Mouse (Mus musculus) forebrain, embryonic 15.5 days (tissue): ENCODE results near the gene Sik3. TPM values are rescaled to one million over a fixed set of nuclear protein-coding genes. Genes with fewer than 3 reads are reported as not detected.
A peak's percentile ranks its signal among the peaks of the same experiment; 100 is the strongest.

Source experiments
- ATAC-seq: fragments of 200-750 bp; cut with Nextera tagmentation; replicated peaks from 2 replicates; pipeline ENCODE4 v1.8.0; 2017; ENCODE audit warnings: mild to moderate bottlenecking, moderate TSS enrichment, moderate library complexity
- H3K27ac ChIP-seq: fragments of 300-500 bp; sonication (generic); replicated peaks from 2 replicates; pipeline ENCODE4 v1.5.1; 2015; ENCODE audit warnings: mild to moderate bottlenecking, inconsistent platforms
- H3K27me3 ChIP-seq: fragments of 300-500 bp; sonication (generic); 2 replicates; pipeline ENCODE4 v1.6.1; 2015; ENCODE audit warnings: inconsistent platforms
- H3K36me3 ChIP-seq: fragments of 300-500 bp; sonication (generic); 2 replicates; pipeline ENCODE4 v1.6.1; 2015; ENCODE audit warnings: mild to moderate bottlenecking, inconsistent platforms
- H3K4me1 ChIP-seq: fragments of 300-500 bp; sonication (generic); 2 replicates; pipeline ENCODE4 v1.6.1; 2015; ENCODE audit warnings: inconsistent platforms
- H3K4me2 ChIP-seq: fragments of 300-500 bp; sonication (generic); replicated peaks from 2 replicates; pipeline ENCODE4 v1.6.1; 2015; ENCODE audit warnings: mild to moderate bottlenecking, inconsistent platforms
- H3K4me3 ChIP-seq: fragments of 300-500 bp; sonication (generic); 2 replicates; pipeline ENCODE4 v1.5.1; 2015; ENCODE audit warnings: mild to moderate bottlenecking, inconsistent platforms
- H3K9ac ChIP-seq: fragments of 300-500 bp; sonication (generic); replicated peaks from 2 replicates; pipeline ENCODE4 v1.6.1; 2015; ENCODE audit warnings: mild to moderate bottlenecking, inconsistent platforms
- H3K9me3 ChIP-seq: fragments of 300-500 bp; sonication (generic); 2 replicates; pipeline ENCODE4 v1.6.1; 2016; ENCODE audit warnings: inconsistent platforms
- WGBS: fragments of 180-500 bp; shearing (Covaris S2); methylation state at CpG from one replicate; pipeline ENCODE4 v1.1.7; 2015; ENCODE audit warnings: mixed read lengths; 5-methylcytosine and 5-hydroxymethylcytosine counted together
- polyA plus RNA-seq: library from polyadenylated mRNA; unstranded; fragments of >200 nt; fragmentation: Nextera tagmentation; extraction: Ambion mirVana; gene quantifications from 2 replicates; pipeline ENCODE4 v1.2.1, GENCODE M21; 2015

Gene Sik3
- polyA plus RNA-seq, result 7.8 and 9.2 TPM in 2 replicates

- Histone ChIP-seq H3K27me3 (no peaks in the 10 kb centered on the region), H3K4me3 (peak within 1 kb of the TSS; percentile 76), H3K36me3 (no peaks in the 10 kb centered on the region), H3K4me1 (peaks cover 44% of the 10 kb centered on the region), H3K9me3 (no peaks in the 10 kb centered on the region), H3K9ac (peak within 1 kb of the TSS; percentile 82), H3K4me2 (peak within 1 kb of the TSS; percentile 73), H3K27ac (peak within 1 kb of the TSS; percentile 80)
- ATAC-seq, result peak; percentile 84
- 4% methylated on average over 41 of the region's 78 CpGs for WGBS
Observed at GRCm38 (mm10) chr9:46012091-46013008, at the start of gene Sik3, which contains the start of gene Pafah1b2. Gene Sik3 (plus strand): TSS chr9:46012820. Gene Pafah1b2 (minus strand): TSS chr9:46012690.

- ATAC-seq, result no peak
Observed at GRCm38 (mm10) chr9:45963577-45963976, 49.0 kb upstream of the Sik3 start.

GRCm38 (mm10) chr9:45976884-45977283 lies 35.7 kb upstream of the Sik3 start:
- H3K4me1 ChIP-seq, result peaks cover 23% of the 10 kb centered on the region
- H3K27me3 ChIP-seq, result no peaks in the 10 kb centered on the region
- peaks cover 39% of the 10 kb centered on the region for H3K36me3 ChIP-seq
- H3K27ac ChIP-seq, result no peak overlapping the region
- no peaks in the 10 kb centered on the region for H3K9me3 ChIP-seq
- 77% methylated on average over 2 of the region's 2 CpGs for WGBS
- H3K4me2 ChIP-seq, result no peak overlapping the region
- H3K9ac ChIP-seq, result no peak overlapping the region
- ATAC-seq, result no peak
- no peak overlapping the region for H3K4me3 ChIP-seq

More at GRCm38 (mm10) chr9:45963577-45963976, 49.0 kb upstream of the Sik3 start:
- Histone ChIP-seq H3K27ac (no peak overlapping the region), H3K4me2 (no peak overlapping the region), H3K9ac (no peak overlapping the region), H3K4me1 (peaks cover 4% of the 10 kb centered on the region; the same call in 1 of the 2 replicates), H3K4me3 (no peak overlapping the region), H3K36me3 (peaks cover 70% of the 10 kb centered on the region), H3K27me3 (no peaks in the 10 kb centered on the region), H3K9me3 (no peaks in the 10 kb centered on the region)
- 96% methylated on average over 6 of the region's 6 CpGs for WGBS

GRCm38 (mm10) chr9:45979778-45980177 lies 32.8 kb upstream of the Sik3 start:
- Histone ChIP-seq H3K9ac (no peak overlapping the region), H3K27me3 (no peaks in the 10 kb centered on the region), H3K27ac (no peak overlapping the region), H3K36me3 (peaks cover 14% of the 10 kb centered on the region), H3K9me3 (no peaks in the 10 kb centered on the region), H3K4me3 (no peak overlapping the region), H3K4me1 (peaks cover 43% of the 10 kb centered on the region), H3K4me2 (no peak overlapping the region)
- ATAC-seq, result no peak
- 93% methylated on average over 2 of the region's 2 CpGs for WGBS

- Histone ChIP-seq H3K4me2 (no peak overlapping the region), H3K4me3 (no peak overlapping the region), H3K27me3 (no peaks in the 10 kb centered on the region), H3K27ac (no peak overlapping the region), H3K9me3 (no peaks in the 10 kb centered on the region), H3K9ac (no peak overlapping the region), H3K4me1 (peaks cover 49% of the 10 kb centered on the region), H3K36me3 (peaks cover 7% of the 10 kb centered on the region)
- ATAC-seq, result no peak
- 83% methylated on average over 1 of the region's 1 CpGs for WGBS
Observed at GRCm38 (mm10) chr9:45980611-45981010, 32.0 kb upstream of the Sik3 start.

- H3K27ac ChIP-seq, result no peak overlapping the region
- no peak overlapping the region for H3K9ac ChIP-seq
- no peak for ATAC-seq
- peaks cover 52% of the 10 kb centered on the region for H3K4me1 ChIP-seq
- no peak overlapping the region for H3K4me2 ChIP-seq
- H3K4me3 ChIP-seq, result no peak overlapping the region
- H3K9me3 ChIP-seq, result no peaks in the 10 kb centered on the region
- no peaks in the 10 kb centered on the region for H3K27me3 ChIP-seq
- peaks cover 3% of the 10 kb centered on the region for H3K36me3 ChIP-seq
Observed at GRCm38 (mm10) chr9:45981331-45981730, 31.3 kb upstream of the Sik3 start.

GRCm38 (mm10) chr9:45983676-45984408 lies 28.8 kb upstream of the Sik3 start:
- WGBS, result under 1% methylated on average over 23 of the region's 23 CpGs
- ATAC-seq, result no peak

GRCm38 (mm10) chr9:45984409-45985228 lies 28.0 kb upstream of the Sik3 start:
- H3K9me3 ChIP-seq, result no peaks in the 10 kb centered on the region
- peak overlapping the region; percentile 89 for H3K9ac ChIP-seq
- peaks cover 47% of the 10 kb centered on the region for H3K4me1 ChIP-seq
- H3K36me3 ChIP-seq, result no peaks in the 10 kb centered on the region
- peak; percentile 96 for ATAC-seq
- under 1% methylated on average over 56 of the region's 76 CpGs for WGBS
- H3K4me2 ChIP-seq, result peak overlapping the region; percentile 59
- H3K27ac ChIP-seq, result peak overlapping the region; percentile 95
- H3K4me3 ChIP-seq, result peak overlapping the region; percentile 87
- H3K27me3 ChIP-seq, result no peaks in the 10 kb centered on the region

More at GRCm38 (mm10) chr9:45983676-45984408, 28.8 kb upstream of the Sik3 start:
- peak overlapping the region; percentile 95 for H3K27ac ChIP-seq
- H3K4me1 ChIP-seq, result peaks cover 52% of the 10 kb centered on the region
- peak overlapping the region; percentile 89 for H3K9ac ChIP-seq
- H3K27me3 ChIP-seq, result no peaks in the 10 kb centered on the region
- no peaks in the 10 kb centered on the region for H3K9me3 ChIP-seq
- no peaks in the 10 kb centered on the region for H3K36me3 ChIP-seq
- H3K4me2 ChIP-seq, result peak overlapping the region; percentile 59
- H3K4me3 ChIP-seq, result peak overlapping the region; percentile 87

- 1% methylated on average over 4 of the region's 4 CpGs for whole genome bisulfite sequencing
- Histone ChIP-seq H3K4me3 (peak overlapping the region; percentile 87), H3K9me3 (no peaks in the 10 kb centered on the region), H3K4me1 (peaks cover 41% of the 10 kb centered on the region), H3K27me3 (no peaks in the 10 kb centered on the region), H3K4me2 (peak overlapping the region; percentile 59), H3K36me3 (no peaks in the 10 kb centered on the region), H3K27ac (peak overlapping the region; percentile 95), H3K9ac (peak overlapping the region; percentile 89)
- peak; percentile 77 for ATAC-seq
Observed at GRCm38 (mm10) chr9:45985229-45985567, 27.4 kb upstream of the Sik3 start.

- no peak for ATAC-seq
- no peaks in the 10 kb centered on the region for H3K9me3 ChIP-seq
- 48% methylated on average over 4 of the region's 4 CpGs for WGBS
- no peak overlapping the region for H3K4me3 ChIP-seq
- H3K36me3 ChIP-seq, result no peaks in the 10 kb centered on the region
- no peaks in the 10 kb centered on the region for H3K4me1 ChIP-seq
- no peak overlapping the region for H3K4me2 ChIP-seq
- H3K9ac ChIP-seq, result no peak overlapping the region
- no peaks in the 10 kb centered on the region for H3K27me3 ChIP-seq
- H3K27ac ChIP-seq, result no peak overlapping the region
Observed at GRCm38 (mm10) chr9:45999009-45999408, 13.6 kb upstream of the Sik3 start.

GRCm38 (mm10) chr9:46003729-46004128 lies 8.9 kb upstream of the Sik3 start:
- H3K27ac ChIP-seq, result no peak overlapping the region
- no peak for ATAC-seq
- H3K9me3 ChIP-seq, result no peaks in the 10 kb centered on the region

More at GRCm38 (mm10) chr9:46003729-46004128, 8.9 kb upstream of the Sik3 start:
- Histone ChIP-seq H3K27me3 (no peaks in the 10 kb centered on the region), H3K4me3 (no peak overlapping the region), H3K4me1 (no peaks in the 10 kb centered on the region), H3K9ac (no peak overlapping the region), H3K4me2 (no peak overlapping the region), H3K36me3 (no peaks in the 10 kb centered on the region)
- 9% methylated on average over 7 of the region's 7 CpGs for WGBS
